Mouse (Mus musculus): ENCODE measurements around the gene Vgll3.

- TF ChIP-seq CTCF (IDR thresholded peaks at IDR 0.05; ENCODE audit: borderline replicate concordance, extremely low read depth, insufficient read depth, insufficient read length) (no peak), POLR2A (IDR thresholded peaks at IDR 0.05; ENCODE audit: borderline replicate concordance, extremely low read depth, insufficient read depth, insufficient read length, poor library complexity, severe bottlenecking) (no peak)
Observed at GRCm38 (mm10) chr16:65864471-65864870, 49.4 kb downstream of the Vgll3 start.
